Mouse (Mus musculus) forebrain, embryonic 15.5 days (tissue): ENCODE measurements around the gene Capn2. TPM values are rescaled to one million over a fixed set of nuclear protein-coding genes. Genes with fewer than 3 reads are reported as not detected.

Experiments used
- ATAC-seq: fragments of 200-750 bp; cut with Nextera tagmentation; replicated peaks from 2 replicates; pipeline ENCODE4 v1.8.0; 2017; ENCODE audit warnings: mild to moderate bottlenecking, moderate TSS enrichment, moderate library complexity
- H3K27ac ChIP-seq: fragments of 300-500 bp; sonication (generic); replicated peaks from 2 replicates; pipeline ENCODE4 v1.5.1; 2015; ENCODE audit warnings: mild to moderate bottlenecking, inconsistent platforms
- H3K27me3 ChIP-seq: fragments of 300-500 bp; sonication (generic); 2 replicates; pipeline ENCODE4 v1.6.1; 2015; ENCODE audit warnings: inconsistent platforms
- H3K36me3 ChIP-seq: fragments of 300-500 bp; sonication (generic); 2 replicates; pipeline ENCODE4 v1.6.1; 2015; ENCODE audit warnings: mild to moderate bottlenecking, inconsistent platforms
- H3K4me1 ChIP-seq: fragments of 300-500 bp; sonication (generic); 2 replicates; pipeline ENCODE4 v1.6.1; 2015; ENCODE audit warnings: inconsistent platforms
- H3K4me2 ChIP-seq: fragments of 300-500 bp; sonication (generic); replicated peaks from 2 replicates; pipeline ENCODE4 v1.6.1; 2015; ENCODE audit warnings: mild to moderate bottlenecking, inconsistent platforms
- H3K4me3 ChIP-seq: fragments of 300-500 bp; sonication (generic); 2 replicates; pipeline ENCODE4 v1.5.1; 2015; ENCODE audit warnings: mild to moderate bottlenecking, inconsistent platforms
- H3K9ac ChIP-seq: fragments of 300-500 bp; sonication (generic); replicated peaks from 2 replicates; pipeline ENCODE4 v1.6.1; 2015; ENCODE audit warnings: mild to moderate bottlenecking, inconsistent platforms
- H3K9me3 ChIP-seq: fragments of 300-500 bp; sonication (generic); 2 replicates; pipeline ENCODE4 v1.6.1; 2016; ENCODE audit warnings: inconsistent platforms
- WGBS: fragments of 180-500 bp; shearing (Covaris S2); methylation state at CpG from one replicate; pipeline ENCODE4 v1.1.7; 2015; ENCODE audit warnings: mixed read lengths; 5-methylcytosine and 5-hydroxymethylcytosine counted together
- polyA plus RNA-seq: library from polyadenylated mRNA; unstranded; fragments of >200 nt; fragmentation: Nextera tagmentation; extraction: Ambion mirVana; gene quantifications from 2 replicates; pipeline ENCODE4 v1.2.1, GENCODE M21; 2015

The Capn2 gene
- polyA plus RNA-seq, 1 experiment from 2014 or later = 70.3 TPM

DNA sequence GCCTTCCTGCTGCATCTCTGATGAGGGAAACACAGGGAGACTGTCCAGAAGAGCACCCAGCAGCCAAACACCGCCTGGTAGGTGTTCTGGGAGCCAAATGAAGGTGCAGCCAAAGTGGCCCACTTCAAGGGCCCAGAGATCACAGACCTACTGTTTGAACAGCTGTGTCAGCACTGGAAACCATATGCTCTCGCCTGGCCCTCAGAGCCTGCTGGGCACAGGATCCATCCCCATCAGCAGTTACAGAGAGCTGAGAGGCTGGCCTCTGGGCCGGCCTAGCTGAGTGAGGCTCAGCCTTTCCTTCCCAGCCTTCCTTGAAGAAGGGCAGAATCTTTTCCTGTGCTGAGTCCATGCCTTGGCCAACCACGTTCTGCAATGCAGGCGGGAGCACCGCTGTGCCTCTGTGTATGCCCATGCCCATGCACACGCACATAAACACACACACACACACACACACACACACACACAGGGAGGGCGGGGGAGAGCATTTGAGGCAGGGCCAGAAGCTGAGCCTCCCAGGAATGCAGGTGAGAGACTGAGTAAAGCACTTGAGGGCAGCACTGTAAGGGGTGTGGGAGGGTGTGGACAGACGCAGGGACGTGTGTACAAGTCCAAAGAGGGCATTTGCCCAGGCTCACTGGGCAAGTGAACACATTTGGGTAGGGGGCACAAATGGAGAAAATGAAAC is 8.2 kb downstream of the Capn2 start:
- H3K4me1 ChIP-seq = peaks cover 6% of the 10 kb centered on the region
- no peak overlapping the region for H3K9ac ChIP-seq
- H3K36me3 ChIP-seq = peaks cover 14% of the 10 kb centered on the region
- H3K9me3 ChIP-seq = no peaks in the 10 kb centered on the region
- H3K27ac ChIP-seq = no peak overlapping the region
- H3K4me2 ChIP-seq = no peak overlapping the region
- no peak for ATAC-seq
- H3K27me3 ChIP-seq = no peaks in the 10 kb centered on the region
- 80% methylated on average over 10 of the region's 10 CpGs for WGBS
- H3K4me3 ChIP-seq = no peak overlapping the region

DNA sequence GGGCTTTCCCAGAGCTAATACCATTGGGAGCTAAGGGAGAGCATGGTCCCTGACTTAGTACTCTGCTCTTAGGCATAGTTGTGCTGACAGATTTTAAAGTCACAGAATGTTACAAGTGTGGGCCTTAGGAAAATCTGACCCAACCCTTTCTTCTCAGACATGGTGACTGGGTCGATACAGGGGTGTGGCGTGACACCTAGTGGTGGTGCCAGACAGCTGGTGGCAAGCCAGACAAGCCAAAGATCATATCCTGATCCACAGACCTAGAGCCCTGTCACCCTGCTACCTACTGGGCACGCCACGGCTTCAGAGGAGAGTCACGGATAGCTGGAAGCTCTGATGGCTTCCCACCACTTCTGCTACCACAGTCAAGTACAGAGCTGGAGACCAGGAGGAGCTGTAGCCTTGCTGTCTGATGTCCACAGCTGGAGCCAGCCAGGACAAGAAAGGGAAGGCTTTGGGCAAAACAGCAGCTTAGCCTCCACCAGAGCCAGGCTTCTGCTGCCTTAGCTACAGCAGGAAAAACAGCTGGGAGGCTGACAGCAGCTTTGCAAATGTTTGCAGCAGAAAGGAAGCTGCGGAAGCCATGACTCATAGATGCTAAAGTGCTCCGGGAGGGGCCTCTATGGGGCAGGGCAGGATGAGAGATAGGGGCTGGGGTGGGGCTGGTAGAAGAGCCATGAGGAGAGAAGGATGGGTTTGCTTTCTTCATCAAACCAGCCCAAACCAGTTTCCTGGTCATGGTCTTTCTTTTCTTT is 11.0 kb downstream of the Capn2 start:
- peaks cover 9% of the 10 kb centered on the region; the same call in 1 of the 2 replicates for H3K36me3 ChIP-seq
- H3K4me1 ChIP-seq = peaks cover 9% of the 10 kb centered on the region
- no peaks in the 10 kb centered on the region for H3K9me3 ChIP-seq
- WGBS = 71% methylated on average over 7 of the region's 7 CpGs
- ATAC-seq = no peak
- H3K4me2 ChIP-seq = no peak overlapping the region
- no peak overlapping the region for H3K9ac ChIP-seq
- H3K27ac ChIP-seq = 0 out of 2 replicates have a peak overlapping the region, but pooled peaks have one; percentile 8
- H3K27me3 ChIP-seq = no peaks in the 10 kb centered on the region
- no peak overlapping the region for H3K4me3 ChIP-seq

DNA sequence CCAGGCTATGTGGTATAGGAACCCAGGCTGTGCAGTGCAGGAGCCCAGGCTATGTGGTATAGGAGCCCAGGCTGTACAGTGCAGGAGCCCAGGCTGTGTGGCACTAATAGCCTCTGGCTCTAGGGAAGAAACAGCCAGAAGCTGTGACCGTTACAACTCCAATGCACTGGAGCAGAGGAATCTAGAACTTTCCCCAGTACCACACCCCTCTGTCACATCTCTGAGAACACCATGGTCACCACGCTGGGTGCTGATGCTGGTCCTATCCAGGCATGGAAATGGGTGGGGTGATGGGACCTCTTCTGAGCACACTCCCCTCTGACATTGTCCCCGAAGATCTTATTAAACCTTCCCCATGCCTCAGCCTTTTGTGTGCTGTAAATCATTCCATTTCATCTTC is 12.1 kb downstream of the Capn2 start:
- H3K4me1 ChIP-seq = peaks cover 9% of the 10 kb centered on the region
- no peak for ATAC-seq
- no peak overlapping the region for H3K4me2 ChIP-seq
- H3K36me3 ChIP-seq = peaks cover 4% of the 10 kb centered on the region; the same call in 1 of the 2 replicates
- no peaks in the 10 kb centered on the region for H3K9me3 ChIP-seq
- H3K27ac ChIP-seq = no peak overlapping the region
- 92% methylated on average over 3 of the region's 3 CpGs for WGBS
- H3K4me3 ChIP-seq = no peak overlapping the region
- H3K27me3 ChIP-seq = no peaks in the 10 kb centered on the region
- no peak overlapping the region for H3K9ac ChIP-seq

DNA sequence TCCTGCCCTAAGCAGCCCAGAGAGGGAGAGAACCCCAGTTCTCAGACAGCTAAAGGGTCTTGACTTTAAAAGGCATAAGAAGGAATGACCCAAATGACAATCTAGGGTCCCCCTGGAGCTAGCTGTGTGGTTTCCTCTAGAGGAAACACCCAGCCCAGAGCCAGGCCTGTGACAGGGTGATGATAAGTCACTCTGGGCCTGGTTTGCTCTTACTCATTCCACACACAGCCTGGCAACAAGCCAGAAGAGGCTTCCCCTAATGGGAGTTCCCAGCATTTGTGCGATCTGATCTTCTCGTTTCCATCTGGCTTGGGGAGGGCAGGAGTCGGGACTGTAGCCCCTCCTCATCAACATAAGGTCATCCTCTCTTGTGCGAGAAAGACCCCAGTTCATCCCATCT is 13.2 kb downstream of the Capn2 start:
- no peak overlapping the region for H3K4me2 ChIP-seq
- peaks cover 9% of the 10 kb centered on the region for H3K4me1 ChIP-seq
- ATAC-seq = 0 out of 2 replicates have a peak, but pooled peaks have one; percentile 30
- 0 out of 2 replicates have a peak overlapping the region, but pooled peaks have one; percentile 3 for H3K9ac ChIP-seq
- H3K27ac ChIP-seq = no peak overlapping the region
- WGBS = 23% methylated on average over 4 of the region's 4 CpGs
- no peaks in the 10 kb centered on the region for H3K27me3 ChIP-seq
- H3K9me3 ChIP-seq = no peaks in the 10 kb centered on the region
- no peak overlapping the region for H3K4me3 ChIP-seq
- H3K36me3 ChIP-seq = no peaks in the 10 kb centered on the region

DNA sequence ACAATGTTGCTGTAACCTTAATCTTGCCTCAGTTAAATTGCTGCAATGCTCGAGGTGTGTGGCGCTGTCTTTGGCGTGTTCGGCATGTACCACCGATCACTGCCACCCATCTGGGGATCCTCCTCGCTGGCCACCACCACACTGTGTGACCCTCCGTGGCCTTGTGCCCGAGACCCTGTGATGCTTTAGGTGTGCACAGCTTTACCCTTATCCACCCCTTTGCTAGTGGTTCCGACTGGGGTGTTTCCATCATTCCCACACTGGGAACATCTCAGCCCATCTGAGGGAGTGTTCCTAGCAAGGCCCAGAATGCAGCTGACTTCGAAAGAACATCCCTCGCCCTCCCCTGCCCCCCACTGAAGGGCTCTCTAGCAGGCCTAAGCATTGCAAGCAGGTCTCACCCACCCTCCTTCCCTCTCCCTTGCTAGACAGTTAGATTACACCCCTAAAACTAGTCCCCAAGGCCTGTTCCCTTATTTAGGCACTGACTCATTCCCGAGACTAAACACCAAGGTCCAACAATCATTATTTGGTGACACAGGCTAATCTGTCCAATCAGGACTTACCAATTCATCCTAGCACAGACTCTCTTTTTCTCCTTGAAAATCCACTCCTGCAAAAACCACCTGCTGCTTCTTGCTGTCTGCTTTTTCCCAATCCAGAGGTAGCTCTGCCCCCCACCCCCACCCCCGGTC is 14.1 kb downstream of the Capn2 start:
- 84% methylated on average over 13 of the region's 13 CpGs for WGBS

DNA sequence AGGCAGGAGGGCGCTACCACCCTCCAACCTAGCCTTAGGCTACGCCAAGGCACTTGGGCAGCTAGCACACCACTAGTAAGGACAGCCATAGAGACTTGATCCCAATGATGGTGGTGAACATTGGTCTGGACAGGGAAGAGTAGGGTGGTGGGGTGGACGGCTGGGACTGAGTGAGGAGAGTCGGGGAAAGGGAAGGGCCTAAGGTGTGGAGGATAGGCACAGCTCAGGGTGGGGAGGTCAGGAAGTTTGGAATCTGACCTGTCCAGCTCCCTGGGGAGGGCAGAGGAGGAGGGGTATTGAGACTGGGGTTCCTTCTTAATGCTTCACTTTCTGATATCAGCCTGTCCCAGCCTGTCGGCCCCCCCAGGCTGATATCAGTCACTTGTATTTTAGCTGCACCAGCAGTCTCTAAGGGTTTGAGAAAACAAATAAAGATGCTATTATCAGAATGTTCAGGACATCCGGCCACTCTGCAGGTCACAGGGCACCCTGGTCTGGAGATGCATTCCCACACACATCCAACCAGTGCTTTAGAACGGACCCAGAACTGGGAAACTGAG is 14.8 kb downstream of the Capn2 start:
- H3K9ac ChIP-seq = no peak overlapping the region
- H3K9me3 ChIP-seq = no peaks in the 10 kb centered on the region
- ATAC-seq = no peak
- H3K4me1 ChIP-seq = peaks cover 9% of the 10 kb centered on the region
- no peak overlapping the region for H3K4me3 ChIP-seq
- WGBS = 88% methylated on average over 7 of the region's 7 CpGs
- no peaks in the 10 kb centered on the region for H3K36me3 ChIP-seq
- no peak overlapping the region for H3K27ac ChIP-seq
- no peaks in the 10 kb centered on the region for H3K27me3 ChIP-seq
- H3K4me2 ChIP-seq = no peak overlapping the region

More for the DNA sequence above, 14.1 kb downstream of the Capn2 start:
- Histone ChIP-seq H3K4me2 (no peak overlapping the region), H3K27ac (no peak overlapping the region), H3K4me3 (no peak overlapping the region), H3K4me1 (peaks cover 9% of the 10 kb centered on the region), H3K9me3 (no peaks in the 10 kb centered on the region), H3K27me3 (no peaks in the 10 kb centered on the region), H3K36me3 (no peaks in the 10 kb centered on the region), H3K9ac (no peak overlapping the region)
- no peak for ATAC-seq

DNA sequence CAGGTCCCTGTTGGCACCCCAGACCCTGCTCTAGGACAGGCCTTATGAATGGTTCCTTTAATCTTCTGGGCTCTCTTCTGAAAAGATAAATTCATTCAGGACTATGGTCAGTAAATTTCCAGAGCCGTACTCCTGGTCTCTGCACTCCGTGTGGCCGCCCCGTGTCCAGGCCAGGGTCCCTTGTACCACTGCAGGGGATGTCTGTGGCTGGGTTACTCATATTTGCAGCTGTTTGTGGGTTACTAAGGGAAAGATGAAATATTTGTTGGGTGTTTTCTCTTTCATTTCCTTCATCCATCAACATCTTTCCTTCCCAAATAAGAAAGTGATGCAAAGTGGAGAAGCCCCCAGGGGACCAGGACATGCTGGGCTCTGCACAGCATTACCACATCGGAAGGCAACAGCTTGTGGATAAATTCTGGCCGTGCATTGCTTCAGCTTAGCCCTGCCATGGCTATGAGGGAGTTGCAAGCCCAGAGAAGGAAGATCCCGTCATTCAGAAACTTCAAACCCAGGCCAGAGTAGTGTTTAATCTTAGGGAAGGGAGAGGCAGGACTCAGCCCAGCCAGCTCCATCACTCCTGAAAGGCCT is 15.5 kb downstream of the Capn2 start:
- no peak overlapping the region for H3K4me2 ChIP-seq
- 86% methylated on average over 7 of the region's 7 CpGs for WGBS
- no peak for ATAC-seq

DNA sequence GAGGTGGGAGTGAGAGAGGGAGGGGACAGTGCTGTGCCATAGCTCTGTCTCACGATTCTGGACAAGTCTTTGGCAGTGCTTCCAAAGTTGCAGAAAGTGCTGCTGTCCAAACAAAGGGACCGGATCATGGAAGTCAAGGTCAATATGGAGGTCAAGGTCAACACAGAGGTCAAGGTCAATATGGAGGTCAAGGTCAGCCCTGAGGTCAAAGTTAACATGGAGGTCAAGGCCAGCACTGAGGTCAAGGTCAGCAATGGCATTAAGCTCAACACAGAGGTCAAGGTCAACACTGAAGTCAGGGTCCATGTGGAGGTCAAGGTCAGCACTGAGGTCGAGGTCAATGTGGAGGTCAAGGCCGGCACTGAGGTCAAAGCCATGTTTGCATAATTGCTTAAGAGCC is 16.6 kb downstream of the Capn2 start:
- H3K36me3 ChIP-seq = no peaks in the 10 kb centered on the region
- H3K4me3 ChIP-seq = no peak overlapping the region
- no peak for ATAC-seq
- H3K27ac ChIP-seq = no peak overlapping the region
- H3K9ac ChIP-seq = no peak overlapping the region
- H3K4me1 ChIP-seq = peaks cover 9% of the 10 kb centered on the region
- WGBS = 88% methylated on average over 4 of the region's 4 CpGs
- no peaks in the 10 kb centered on the region for H3K27me3 ChIP-seq
- H3K4me2 ChIP-seq = no peak overlapping the region
- H3K9me3 ChIP-seq = no peaks in the 10 kb centered on the region

More for the DNA sequence above, 15.5 kb downstream of the Capn2 start:
- Histone ChIP-seq H3K27ac (no peak overlapping the region), H3K9ac (no peak overlapping the region), H3K27me3 (no peaks in the 10 kb centered on the region), H3K4me1 (peaks cover 9% of the 10 kb centered on the region), H3K4me3 (no peak overlapping the region), H3K9me3 (no peaks in the 10 kb centered on the region), H3K36me3 (no peaks in the 10 kb centered on the region)

DNA sequence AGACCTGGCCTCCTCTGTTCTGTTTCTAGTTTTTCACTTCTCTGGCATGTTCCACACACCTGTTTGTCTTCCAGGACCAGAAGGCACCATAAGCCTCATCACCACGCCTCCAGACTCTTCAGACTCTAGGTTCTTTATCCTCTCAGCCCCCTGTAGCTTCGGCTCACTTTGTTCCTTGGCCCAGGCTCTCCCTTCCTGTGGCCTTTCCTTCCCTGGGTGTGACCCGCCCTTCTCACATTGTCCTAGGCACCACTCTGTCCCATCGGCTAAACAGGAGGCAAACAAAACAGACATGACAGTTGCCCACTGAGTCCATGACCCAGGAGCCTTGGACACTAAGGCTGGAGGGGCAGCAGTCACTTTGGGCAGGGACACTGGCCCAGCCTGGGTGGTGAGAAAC is 17.2 kb downstream of the Capn2 start:
- WGBS = 73% methylated on average over 4 of the region's 4 CpGs
- Histone ChIP-seq H3K9ac (no peak overlapping the region), H3K9me3 (no peaks in the 10 kb centered on the region), H3K4me2 (no peak overlapping the region), H3K4me3 (no peak overlapping the region), H3K27ac (no peak overlapping the region), H3K36me3 (no peaks in the 10 kb centered on the region), H3K27me3 (no peaks in the 10 kb centered on the region), H3K4me1 (peaks cover 9% of the 10 kb centered on the region)
- no peak for ATAC-seq

DNA sequence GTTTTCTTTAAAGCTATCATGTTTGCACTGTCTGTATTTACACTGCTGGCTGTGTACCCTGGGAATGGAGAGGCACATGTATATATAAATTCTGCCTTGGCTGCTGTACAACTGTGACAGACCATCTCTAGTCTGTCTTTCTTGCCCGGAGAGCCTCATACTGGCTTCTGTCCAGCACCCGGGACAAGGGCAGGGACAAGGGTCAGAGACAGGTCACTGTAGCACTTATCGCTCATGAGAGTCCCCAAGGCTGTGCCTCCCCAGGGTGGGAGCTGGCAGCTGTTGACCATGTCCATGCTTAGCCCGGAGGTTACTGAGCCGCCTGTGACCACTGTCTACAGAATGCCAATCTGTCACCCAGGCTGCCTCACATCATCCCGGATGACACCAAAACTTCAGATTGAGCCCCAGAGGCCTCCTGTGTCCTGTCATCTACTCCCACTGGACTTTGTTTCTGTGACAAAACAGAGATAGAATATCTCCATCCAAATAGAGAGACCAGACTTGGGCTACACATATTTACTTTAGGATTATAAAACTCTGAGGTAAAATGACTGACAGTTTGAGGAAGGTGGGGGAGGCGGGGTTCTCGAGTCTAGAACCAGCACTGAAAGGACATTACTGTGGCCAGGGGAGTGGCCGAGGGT is 17.8 kb downstream of the Capn2 start:
- no peak for ATAC-seq
- no peaks in the 10 kb centered on the region for H3K9me3 ChIP-seq
- no peak overlapping the region for H3K9ac ChIP-seq
- H3K27me3 ChIP-seq = no peaks in the 10 kb centered on the region
- H3K36me3 ChIP-seq = no peaks in the 10 kb centered on the region
- WGBS = 82% methylated on average over 9 of the region's 9 CpGs
- H3K4me3 ChIP-seq = no peak overlapping the region
- H3K27ac ChIP-seq = no peak overlapping the region
- H3K4me2 ChIP-seq = no peak overlapping the region
- H3K4me1 ChIP-seq = peaks cover 9% of the 10 kb centered on the region

DNA sequence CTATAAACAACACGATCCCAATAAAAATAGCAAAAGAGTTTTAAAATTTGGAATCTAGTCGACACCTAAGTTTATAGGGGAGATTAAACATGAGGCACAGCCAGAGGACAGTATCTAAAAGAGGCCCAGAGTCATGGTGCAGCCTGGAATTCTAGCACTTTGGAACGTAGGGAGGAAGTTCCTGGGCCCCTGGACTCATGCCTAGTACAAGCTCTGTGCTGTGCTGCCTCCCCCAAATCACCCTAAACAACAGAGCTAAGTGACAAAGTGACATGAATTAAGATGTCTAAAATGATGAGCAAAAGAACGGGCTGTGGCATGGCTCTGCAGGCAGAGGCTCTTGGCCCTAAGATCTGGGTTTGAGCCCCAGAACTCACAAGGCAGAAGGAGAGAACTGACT is 19.7 kb downstream of the Capn2 start:
- Histone ChIP-seq H3K4me1 (0 out of 2 replicates have a peak, but pooled peaks cover 3% of the 10 kb centered on the region), H3K36me3 (no peaks in the 10 kb centered on the region), H3K27ac (no peak overlapping the region), H3K9me3 (no peaks in the 10 kb centered on the region), H3K27me3 (no peaks in the 10 kb centered on the region), H3K4me2 (no peak overlapping the region), H3K4me3 (no peak overlapping the region), H3K9ac (no peak overlapping the region)
- ATAC-seq = no peak
- WGBS = 69% methylated on average over 4 of the region's 4 CpGs
